Mouse (Mus musculus) layer of hippocampus, postnatal 14 days (tissue): Measurements from ENCODE around the gene Npw. TPM values are rescaled to one million over a fixed set of nuclear protein-coding genes. Genes with fewer than 3 reads are reported as not detected.
A peak's percentile ranks its signal among the peaks of the same experiment; 100 is the strongest.

Experiments used
- DNase-seq, 2 experiments: peaks; one replicate each; pipeline ENCODE4 v3.0.0; 2021 to 2022; ENCODE audit warnings: low spot score in 2 of 2, mixed read lengths in 1 of 2
- long read RNA-seq, 2 experiments: library from polyadenylated mRNA; stranded (forward); transcript quantifications; one replicate each; pipeline ENCODE4 v2.0.0; 2021
- total RNA-seq, 2 experiments: library from RNA; stranded (reverse); gene quantifications; 2 replicates each; pipeline ENCODE4 v1.2.3; 2021

Npw gene
- 1 to 10 TPM; 3.7 to 3.9 TPM for total RNA-seq
- long read RNA-seq, experiment 1, partial matches to known transcripts, result 0 of 3 reads
- long read RNA-seq, experiment 1, other reads (novel, unspliced or antisense), result 1 of 3 reads
- long read RNA-seq, experiment 2, partial matches to known transcripts, result 0 of 3 reads
- long read RNA-seq, experiment 2, other reads (novel, unspliced or antisense), result 0 of 3 reads

DNA sequence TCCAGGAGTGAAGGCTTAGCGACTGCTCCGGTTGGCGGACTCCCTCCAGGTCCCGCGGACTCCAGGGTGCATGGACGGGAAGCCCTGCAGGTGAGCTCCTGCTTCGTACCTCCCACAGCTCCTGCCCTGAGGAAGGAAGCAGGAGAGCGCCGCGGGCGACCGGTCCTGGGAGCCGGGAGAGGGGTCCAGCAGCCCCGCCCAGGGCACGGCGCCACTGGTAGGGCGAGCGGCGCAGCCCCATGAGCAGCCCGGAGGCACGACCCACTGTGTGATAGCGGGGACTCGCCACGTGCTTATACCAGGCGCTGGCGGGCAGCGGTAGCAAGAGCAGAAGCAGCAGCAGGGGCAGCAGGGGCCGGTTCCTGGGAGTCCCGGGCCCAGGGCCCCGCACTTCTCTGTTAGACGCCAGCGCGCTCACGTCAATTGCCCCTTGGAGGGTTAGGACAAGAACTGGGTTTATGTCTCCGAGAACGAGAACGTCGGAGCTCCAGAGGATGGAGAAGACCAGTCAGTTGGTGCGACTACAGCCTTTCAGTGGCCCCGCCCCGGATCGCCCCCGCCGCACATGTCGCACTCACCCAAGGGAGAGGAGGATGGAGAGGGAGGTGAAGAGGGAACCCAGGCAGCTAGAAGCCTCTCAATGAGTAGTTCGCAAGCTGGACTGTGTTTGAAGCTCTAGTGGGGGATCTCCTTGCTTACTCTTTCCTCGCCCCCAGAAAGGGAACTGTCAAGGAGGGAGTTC is at the start of gene Npw:
TSS of gene Npw (minus strand) at position 441 of the 742 bp plus-strand sequence.
- DNase-seq, result no peak

DNA sequence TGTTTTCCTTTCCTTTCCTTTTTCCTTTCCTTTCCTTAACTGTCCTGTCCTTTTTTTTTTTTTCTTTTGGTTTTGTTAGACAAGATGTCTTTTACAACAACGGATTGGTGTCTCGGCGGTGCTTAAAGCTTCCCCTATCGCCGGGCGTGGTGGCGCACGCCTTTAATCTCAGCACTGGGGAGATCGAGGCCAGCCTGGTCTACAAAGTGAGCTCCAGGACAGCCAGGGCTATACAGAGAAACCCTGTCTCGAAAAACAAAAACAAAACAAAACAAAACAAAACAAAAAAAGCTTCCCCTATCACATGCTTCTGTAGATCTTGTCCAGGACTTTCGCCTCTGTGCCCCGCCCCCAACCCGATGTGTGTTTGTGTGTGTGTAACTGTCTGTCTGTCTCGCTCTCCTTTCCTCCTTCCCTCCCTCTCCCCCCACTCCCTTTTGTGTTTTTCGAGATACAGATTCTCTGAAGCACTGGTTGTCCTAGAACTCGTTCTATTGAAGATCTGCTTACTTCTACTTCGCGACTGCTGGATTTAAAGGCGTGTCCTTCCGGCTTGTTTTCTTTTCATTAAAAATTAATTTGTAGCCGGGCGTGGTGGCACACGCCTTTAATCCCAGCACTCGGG is 49.7 kb upstream of the Npw start:
- no peak for DNase-seq

DNA sequence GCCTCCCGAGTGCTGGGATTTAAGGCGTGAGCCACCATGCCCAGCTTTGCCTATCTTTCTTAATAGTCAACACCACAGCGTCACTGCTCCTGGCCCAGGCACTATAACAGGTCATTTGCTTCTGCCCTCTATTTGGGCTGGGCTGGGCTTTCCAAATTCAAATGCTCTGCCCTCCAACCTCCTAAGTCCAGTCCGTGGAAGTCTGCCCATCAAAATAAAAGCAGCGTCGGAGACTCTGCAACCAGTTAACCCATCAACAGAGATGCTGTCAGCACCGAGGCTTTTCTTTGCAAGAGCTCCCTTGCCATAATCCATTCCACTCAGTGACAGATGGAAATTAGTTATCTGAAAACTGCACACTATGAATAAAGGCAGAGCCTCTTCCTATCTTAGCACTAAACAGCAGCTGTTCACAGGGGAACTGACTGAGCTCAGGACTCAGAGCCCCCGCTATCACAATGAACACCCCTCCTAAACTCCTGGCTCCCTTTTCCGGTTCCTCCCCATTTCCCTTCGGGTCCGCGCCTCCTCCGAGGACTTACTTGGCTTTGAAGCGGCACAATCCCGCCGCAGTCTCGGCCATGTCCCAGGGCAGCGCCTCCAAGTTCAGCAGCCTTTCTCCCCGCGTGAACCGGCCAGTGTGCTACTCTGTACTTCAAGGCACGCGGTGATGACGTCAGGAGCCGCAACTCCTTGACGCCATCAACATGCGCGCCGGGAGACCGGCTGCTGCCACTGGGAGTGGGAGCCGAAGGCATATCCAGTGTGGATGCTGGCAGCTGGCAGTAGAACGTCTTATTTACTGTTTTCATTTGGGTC is 48.9 kb upstream of the Npw start, which contains the start of gene Tbl3:
TSS of gene Tbl3 (minus strand) at position 679 of the 819 bp plus-strand sequence.
- DNase-seq, result peak; percentile 94 to 95

DNA sequence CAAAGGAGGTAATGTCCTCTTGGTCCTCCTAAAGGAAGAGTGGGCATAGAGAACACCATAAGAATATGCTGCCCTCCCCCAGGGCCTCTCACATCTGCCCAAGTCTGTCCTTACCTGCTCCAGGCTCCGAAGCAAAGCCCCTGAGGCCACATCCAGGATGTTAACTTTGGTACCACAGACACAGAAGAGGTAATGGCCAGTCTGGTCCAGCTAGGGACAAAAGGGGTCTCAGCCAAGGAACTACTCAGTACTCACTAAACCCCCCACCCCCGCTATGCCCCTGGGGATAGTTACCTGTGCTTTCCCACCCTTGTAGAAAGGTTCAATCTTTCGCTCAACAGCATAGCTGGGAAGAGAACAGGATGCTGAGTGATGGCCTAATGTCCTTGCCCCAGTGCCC is 47.6 kb upstream of the Npw start:
- no peak for DNase-seq

DNA sequence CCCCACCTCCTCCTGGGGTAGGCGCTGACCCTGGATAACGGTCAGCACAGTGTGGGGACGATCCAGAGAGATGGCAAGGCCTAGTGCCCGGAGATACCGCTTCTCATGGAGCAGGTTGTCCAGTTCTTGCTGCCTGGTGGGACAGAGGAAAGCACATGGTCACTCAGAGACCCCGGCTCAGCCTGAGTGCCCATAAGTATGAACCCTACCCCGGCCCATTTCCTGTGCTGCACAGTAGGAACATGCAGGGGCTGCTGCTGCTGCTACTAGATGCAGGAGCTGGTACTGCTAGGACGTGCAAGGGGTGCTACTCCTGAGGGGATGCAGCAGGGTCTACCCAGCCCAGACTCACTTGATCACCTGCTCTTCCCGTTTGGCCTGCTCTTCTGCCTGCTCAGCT is 43.0 kb upstream of the Npw start:
- no peak for DNase-seq

DNA sequence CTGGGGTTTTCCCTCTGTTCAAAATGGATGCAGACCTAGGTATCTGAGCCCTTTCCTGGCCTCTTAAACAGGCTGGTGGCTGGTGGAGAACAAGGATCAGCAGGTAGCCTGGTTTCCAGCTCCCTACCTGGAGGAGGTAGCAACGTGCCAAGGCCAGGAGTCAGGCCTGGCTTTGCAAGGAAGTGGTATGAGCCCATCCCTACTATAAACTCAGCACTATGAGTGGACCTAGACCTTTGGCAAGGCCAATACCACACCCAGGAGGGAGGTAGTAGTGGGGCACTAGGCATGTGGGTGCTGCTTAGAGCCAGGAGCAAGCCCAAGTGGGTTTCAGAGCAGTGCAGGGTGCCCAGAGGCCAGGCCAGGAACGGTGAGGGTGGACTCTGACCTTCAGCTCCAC is 41.2 kb upstream of the Npw start:
- DNase-seq, result no peak

DNA sequence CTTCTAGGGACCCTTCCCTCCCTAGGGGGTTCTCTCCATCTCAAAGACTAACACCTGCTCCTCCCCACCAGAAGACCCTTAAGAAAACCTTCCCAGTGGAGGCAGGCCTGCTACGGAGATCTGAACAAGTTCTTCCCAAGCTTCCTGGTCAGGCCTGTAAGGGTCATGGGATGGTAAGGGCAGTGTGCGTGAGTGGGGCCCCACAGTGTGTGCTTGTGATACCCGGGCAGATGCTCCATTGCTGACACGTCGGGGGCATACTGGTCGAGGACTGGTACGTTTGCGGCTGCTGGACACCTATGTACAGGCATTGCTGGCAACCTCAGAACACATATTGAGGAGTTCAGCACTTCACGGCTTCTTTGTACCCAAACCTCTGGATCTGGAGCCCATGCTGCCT is 40.5 kb upstream of the Npw start:
- DNase-seq, result no peak

DNA sequence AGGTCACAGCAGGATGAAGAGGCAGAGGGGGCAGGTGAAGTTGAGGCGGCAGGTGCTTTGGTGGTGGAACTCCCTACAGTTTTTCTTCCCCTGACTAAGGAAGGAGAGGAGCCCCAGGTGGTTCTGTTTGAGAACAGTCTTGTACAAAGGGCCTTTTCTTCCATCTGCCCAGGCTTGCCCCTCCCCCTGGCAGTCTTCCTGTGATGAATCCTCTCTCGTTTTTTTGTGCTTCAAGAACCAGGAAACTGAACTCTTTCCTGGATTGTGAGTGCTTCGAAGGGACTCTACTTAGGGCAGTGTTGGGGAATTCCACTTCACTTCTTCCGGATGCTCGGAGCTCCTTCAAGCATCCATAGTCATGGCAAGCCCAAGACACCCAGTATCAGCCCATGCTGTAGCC is 39.7 kb upstream of the Npw start:
- DNase-seq, result no peak

DNA sequence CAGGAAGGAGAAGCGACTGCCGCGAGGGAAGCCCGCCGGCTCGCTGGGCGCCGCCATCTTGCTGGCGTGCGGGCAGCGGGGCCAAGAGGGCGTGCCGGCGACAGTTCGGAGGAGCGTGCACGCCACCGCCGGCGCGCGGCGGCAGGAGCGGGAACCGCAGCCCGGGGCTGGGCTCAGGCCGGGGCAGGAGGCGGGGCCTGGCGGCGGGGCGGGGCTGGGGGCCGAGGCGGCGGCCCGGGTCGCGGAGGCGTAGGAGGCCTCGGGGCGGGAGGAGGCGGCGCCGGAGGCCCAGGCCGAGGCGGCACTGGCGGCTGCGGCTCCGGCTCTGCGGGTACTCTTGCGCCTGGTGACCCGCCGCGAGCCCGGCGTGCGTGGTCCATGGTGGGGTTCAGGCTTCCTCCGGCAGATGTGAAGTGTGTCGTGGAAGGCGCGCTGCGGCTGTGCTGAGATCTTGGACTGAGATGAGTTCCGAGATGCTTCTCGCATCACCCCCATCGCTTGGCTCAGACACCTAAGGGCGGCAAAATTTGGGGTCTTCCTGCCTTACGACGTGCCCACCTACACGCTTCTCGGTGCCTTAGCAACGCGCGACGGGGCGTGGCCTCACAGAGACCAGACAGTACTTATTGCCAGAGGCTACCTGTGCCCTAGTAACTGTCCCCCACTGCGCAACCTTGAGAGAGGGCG is 37.9 kb upstream of the Npw start, which contains the start of the genes Gfer and Noxo1:
TSS of gene Gfer (minus strand) at position 146 of the 687 bp plus-strand sequence.
TSS of gene Noxo1 (plus strand) at position 224 of the 687 bp plus-strand sequence.
- DNase-seq, result peak; percentile 75 to 80

DNA sequence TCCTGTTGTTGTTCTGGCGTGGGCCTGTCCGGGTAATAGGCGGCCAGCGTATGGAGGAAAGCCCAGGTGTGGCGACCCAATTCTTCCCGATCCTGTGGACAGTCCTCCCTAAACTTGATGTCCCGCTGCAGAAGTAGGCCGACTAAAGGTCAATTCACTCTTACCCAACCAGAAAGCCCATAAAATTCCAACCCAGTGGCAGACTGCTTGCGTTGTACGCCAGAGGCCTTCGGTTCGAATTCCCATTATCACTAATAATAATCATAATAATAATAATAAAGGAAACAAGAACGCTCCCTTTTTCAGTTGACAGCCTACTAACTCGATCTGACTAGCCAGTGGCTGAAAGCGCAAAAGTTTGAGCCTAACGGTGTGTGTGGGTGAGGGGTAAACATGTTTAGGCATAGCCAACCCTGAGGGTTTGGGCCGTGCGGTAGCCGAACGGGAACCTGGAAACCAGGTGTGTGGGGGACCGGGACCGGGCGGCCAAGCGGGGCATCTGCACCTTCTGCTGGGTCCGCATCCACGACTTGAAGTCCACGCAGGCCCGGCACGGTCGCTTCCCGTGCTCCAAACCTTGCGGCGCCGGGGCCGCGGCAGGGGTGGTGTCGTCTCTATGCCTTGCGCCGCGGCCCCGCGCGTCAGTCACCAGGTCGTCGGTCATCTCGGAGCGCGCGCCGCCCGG is 37.2 kb upstream of the Npw start:
- no peak for DNase-seq

DNA sequence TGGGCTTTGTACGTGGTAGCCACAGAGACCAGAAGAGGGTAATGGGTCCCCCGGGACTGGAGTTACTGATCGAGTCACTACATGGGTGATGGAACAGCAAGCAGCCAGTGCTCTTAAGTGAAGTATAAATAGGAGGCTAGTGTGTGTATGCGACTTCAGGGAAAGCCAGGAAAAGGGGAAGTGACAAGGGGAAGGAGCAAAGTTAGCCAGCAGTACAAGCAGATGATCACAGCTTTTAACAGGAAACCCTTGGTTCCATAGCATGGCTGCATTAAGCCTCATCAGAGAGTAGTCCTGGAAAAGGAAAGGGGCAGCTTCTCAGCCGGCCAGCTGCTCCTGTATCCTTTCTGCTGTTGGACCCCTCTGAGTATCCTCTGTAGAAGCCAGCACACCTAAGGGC is 34.1 kb upstream of the Npw start:
- DNase-seq, result no peak

DNA sequence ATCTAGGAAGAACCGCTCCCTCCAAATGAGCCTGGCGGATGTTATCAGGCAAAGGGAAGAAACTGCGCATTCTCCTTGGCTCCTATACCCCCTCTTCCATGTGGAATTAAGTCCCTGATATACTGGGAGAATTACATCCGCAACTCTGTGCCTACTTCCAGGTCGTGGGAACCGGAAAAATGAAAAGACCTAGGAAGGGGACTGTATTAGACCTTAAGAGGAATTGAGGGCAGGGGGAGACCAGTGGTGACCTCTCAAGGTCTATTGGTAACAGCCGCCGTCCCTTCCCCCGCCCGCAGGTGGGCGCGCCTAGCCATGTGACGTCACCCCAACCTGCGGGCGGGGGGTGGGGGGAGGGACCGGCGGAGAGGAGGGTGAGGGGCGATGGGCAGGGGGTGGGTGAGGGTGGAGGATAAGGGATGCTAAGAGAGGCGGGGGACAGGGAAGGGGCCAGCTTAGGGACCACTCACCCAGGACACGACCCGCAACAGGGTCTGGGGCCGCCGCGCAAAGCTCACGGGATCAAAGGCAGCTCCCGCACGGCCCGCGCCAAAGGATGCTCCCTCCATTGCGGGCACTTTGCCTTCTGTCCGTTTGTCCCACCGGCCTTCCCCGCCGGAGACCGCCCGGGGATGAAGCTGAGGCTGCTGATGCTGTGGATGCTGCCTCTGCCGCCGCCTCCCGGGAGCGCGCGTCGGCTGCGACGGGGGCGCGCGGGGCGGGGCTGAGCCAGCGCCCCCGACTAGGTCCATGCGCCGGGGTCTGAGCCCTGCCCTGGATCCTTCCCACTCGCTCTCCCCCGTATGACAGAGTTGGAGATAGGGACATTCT is 31.2 kb upstream of the Npw start, which contains the start of gene Syngr3:
TSS of gene Syngr3 (minus strand) at position 705 of the 831 bp plus-strand sequence.
- peak in 1 of 2 experiments; percentile 50 for DNase-seq

DNA sequence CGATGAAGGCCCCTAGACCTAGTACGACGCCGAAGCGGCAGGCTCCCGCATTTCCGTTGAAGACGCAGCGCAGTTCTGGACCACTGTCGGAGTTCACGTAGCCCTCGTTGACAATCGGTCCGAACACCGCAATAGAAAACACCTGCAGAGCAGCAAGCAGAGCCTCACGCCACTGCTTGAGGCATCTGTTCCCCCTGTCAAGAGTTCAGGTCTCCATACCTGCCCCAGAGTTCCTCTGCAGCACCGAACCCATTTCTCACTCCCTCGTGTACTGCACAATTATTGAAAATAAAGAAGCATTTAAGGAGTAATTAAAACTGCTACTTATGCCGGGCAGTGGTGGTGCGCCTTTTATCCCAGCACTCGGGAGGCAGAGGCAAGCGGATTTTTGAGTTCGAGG is 29.3 kb upstream of the Npw start:
- no peak for DNase-seq

DNA sequence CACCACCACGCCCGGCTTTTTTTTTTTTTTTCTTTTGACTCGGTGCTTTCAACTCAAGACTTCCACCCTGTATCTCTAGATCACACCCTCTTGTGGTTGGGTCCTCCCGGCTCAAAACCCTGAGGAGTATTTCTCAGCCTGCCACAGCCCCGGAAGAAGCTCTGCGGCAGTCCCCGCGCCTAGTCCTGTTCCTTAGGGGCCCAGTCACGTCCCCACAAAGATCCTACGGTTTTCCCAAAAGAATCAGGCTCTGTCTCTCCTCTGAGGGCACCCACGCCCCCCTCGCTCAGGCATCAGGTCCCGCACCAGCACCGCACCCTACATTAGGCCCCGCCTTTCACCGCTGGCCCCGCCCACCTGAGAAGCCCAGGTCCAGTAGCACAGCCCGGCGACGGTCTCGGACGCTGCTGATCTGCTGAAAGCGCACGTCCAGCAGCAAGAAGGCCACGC is 28.9 kb upstream of the Npw start:
- DNase-seq, result no peak

DNA sequence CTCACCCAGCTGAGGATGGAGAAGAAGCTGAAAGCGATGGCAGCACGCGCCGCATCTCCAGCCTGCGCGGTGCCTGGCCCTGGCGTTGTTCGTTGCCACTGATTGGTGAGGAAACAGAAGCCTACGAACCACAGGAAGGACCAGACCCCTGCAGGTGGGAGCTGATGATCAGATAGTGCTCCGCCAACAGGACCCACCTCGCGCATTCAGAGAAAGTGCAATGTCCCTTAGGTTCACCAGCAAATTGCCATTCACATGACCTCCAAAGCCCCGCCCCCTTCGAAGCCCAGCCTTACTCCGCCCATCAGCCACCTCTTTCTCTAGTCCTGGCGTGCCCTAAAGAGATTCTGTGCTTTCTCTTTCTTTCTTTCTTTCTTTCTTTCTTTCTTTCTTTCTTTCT is 28.3 kb upstream of the Npw start:
- DNase-seq, result no peak

DNA sequence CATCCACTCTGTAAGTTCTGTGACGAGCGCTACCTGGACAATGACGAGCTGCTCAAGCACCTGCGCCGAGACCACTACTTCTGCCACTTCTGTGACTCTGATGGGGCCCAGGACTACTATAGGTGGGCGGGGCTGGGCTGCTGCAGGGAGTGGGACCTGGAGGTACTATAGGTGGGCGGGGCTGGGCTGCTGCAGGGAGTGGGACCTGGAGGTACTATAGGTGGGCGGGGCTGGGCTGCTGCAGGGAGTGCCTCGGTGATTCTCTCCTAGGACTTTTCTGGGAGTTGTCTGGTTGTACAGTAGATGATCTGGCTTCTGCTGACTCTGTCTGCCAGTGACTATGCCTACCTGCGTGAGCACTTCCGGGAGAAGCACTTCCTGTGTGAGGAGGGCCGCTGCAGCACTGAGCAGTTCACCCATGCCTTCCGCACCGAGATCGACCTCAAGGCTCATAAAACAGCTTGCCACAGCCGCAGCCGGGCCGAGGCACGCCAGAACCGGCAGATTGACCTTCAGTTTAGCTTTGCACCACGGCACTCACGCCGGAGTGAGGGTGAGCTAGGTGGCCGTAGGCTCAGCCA is 19.3 kb upstream of the Npw start:
- no peak for DNase-seq

DNA sequence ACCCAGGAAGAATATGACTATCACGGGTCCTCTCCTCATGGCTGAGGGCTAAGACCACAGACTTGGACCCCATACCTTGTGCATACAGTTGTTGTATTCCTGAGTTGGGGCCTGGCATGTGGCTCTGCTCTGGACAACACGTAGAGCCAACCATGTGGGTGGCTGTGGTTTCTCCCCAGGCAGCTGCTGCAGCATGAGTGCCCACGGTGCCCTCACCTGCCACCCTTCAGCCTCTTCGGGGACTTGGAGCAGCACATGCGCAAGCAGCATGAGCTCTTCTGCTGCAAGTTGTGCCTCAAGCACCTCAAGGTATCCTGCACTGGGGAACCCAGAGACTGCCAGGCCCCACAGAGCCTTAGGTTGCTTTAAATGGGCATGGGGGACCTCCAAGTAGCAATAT is 18.6 kb upstream of the Npw start:
- no peak for DNase-seq

DNA sequence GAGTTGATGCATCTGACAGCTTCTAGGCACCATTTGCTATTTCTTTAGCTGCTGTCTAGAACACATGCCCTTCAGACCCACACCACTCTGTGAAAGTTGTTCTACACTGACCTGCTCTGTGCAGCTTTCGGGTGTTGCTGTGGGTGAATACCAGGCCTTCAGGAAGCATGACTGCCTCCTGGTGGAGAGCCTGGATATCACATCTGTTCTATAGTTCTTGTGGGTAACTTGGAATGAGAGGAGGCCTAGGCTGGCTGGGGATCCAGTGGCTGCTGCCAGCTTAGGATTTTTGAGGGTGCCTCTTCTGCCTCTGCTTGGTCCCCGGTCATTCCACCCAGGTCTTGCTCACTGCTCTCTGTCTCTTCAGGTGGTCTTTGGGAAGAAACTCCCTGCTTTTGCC is 17.9 kb upstream of the Npw start:
- peak; percentile 66 to 70 for DNase-seq

DNA sequence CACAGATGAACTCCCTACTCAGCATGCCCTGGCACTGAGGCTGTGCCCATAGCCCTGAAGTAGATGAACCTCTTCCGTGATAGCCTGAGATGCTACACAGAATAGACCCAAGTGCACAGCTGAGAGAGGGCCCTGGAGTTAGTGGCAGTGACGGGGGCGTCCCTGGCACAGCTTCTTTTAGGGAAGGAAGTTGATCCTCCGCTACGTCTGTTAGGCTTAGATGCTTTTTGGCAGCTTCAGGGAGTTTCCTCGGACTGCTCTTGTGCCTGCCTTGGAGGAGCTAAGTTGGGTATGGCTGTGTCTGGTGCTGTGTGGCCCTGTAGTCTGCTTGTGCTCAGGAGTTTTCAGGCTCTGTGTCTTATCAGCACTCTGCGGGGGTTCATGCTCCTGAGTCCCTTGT is 16.0 kb upstream of the Npw start:
- peak in 1 of 2 experiments; percentile 63 for DNase-seq
